Mouse (Mus musculus): ENCODE measurements around the gene 1700069L16Rik.

Gene 1700069L16Rik

DNA sequence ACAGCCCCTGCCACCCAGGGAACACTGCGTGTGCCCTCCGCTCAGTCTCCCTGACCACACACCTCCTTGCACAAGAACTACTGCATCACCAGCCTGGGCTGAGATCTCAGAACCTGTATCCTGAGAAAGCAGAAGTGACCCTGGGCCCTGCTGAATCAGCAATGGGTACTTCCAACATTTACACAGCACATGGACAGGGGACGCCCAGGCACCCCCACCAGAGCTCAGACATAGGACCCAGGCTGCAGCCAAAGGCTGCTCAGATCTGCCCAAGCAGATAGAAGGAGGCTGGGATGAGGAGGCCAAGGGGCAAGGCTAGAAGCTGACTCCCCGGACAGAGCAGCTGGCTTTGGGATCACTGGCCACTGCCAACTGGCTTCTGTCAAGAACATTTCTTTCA lies 80.1 kb downstream of the 1700069L16Rik start:
- CTCF ChIA-PET = no interaction called here

DNA sequence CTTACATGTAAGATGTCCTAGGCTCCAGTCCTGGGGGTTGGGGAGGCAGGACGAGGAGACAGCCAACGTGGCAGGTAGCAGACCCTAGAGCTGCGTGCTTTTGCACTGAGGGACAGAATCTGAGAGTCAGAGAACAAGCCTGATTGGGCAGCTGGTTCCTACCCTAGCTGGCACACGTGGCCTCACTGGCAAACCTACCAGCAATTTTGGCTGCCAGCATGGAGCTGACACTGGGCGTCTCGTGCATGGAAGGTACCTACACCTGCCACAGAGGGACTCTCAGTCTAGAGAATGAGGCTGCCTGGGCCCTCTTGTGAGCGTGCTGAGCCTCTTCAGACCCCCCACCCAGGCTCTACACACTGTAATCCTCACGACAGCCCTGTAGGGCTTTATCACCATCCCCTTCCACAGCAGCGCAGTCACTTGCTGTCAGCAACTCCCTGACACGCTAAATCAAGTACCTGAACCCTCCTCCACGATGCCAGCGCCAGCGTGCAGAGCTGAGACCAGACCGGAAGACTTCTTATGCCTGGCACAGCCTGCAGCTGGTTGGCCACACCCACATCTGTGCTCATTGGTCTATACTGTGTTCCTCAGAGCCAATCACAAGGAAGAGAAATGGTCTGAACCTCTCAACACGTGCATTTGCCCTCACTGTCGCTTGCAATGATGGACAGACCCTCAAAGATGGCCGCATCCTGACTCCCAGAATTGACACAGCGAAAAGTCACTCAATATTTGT lies 81.3 kb downstream of the 1700069L16Rik start:
- CTCF ChIA-PET = no interaction called here

Measured in spleen, embryonic (tissue).